Mouse (Mus musculus): Measurements from ENCODE around the gene Tbl1x.

GRCm38 (mm10) chrX:77509776-77510175 is 1.0 kb upstream of the Tbl1x start:
- TF ChIP-seq CTCF (IDR thresholded peaks at IDR 0.05; ENCODE audit: extremely low read depth, insufficient read depth, low read length), result no peak
- TF ChIP-seq POLR2A (IDR thresholded peaks at IDR 0.05; ENCODE audit: extremely low read depth, insufficient read depth, low read length), result no peak
